Mouse (Mus musculus) ES-Bruce4 (cell line): Measurements from ENCODE around the gene Slc1a2.

ENCODE experiments used
- CTCF ChIP-seq: IDR thresholded peaks from one replicate; pipeline ENCODE4 v1.8.1; 2011; ENCODE audit warnings: low read depth, low read length
- EP300 ChIP-seq: IDR thresholded peaks from 2 replicates; pipeline ENCODE4 v1.6.1; 2011; ENCODE audit warnings: low read depth, low read length; ENCODE audit not compliant: insufficient read depth
- POLR2A ChIP-seq: IDR thresholded peaks from one replicate; pipeline ENCODE4 v1.8.1; 2011; ENCODE audit warnings: low read length; ENCODE audit not compliant: insufficient read depth

DNA sequence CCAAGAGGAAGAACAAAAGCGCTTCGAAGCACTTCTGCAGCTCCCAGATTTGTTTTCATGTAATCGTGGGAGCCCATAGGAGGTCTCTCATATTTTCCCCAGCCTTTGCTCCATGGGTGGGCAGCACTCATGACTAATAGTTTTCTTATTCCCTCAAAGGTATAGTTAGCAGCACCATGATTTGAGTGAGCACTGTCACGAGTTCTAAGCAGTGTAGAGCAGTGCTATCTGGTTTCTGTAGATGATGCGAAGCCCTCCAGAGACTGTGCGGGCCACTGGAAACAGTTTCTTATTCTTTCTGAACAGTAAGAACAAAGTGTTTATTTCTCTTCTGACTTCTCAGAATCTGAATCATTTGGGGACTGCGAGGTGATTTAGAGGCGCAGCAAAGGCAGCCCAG, 162.3 kb downstream of the Slc1a2 start:
- no peak for TF ChIP-seq CTCF
- no peak for TF ChIP-seq POLR2A
- TF ChIP-seq EP300, result no peak
